Mouse (Mus musculus) right cerebral cortex, adult 2 months (tissue): ENCODE measurements at regions not wholly inside any gene's neighbourhood (a gene's known extent, or its start where the extent isn't known, plus 50 kb on each side); places are given as distances from the start of the nearest gene placed in this dataset.
"Not testable (repeated sequence)": the region's sequence is repeated elsewhere in the genome, so short reads cannot be mapped to it uniquely, and the experiment has no call there.

Experiments
- DNase-seq, 2 experiments: peaks; one replicate each; pipeline ENCODE4 v3.0.0; 2021 to 2022; ENCODE audit warnings: low spot score in 2 of 2

- DNase-seq, result no peak
Measured at GRCm38 (mm10) chr11:9932360-9933265, 740.9 kb downstream of the Abca13 start.

- DNase-seq, result no peak
Measured at GRCm38 (mm10) chr11:9962696-9963202, 771.0 kb downstream of the Abca13 start.

- DNase-seq, result no peak
Measured at GRCm38 (mm10) chr11:9982974-9983373, 791.2 kb downstream of the Abca13 start.

- no peak for DNase-seq
Measured at GRCm38 (mm10) chr11:9994601-9995166, 802.9 kb downstream of the Abca13 start.

- DNase-seq, result no peak
Measured at GRCm38 (mm10) chr11:9995356-9995755, 803.6 kb downstream of the Abca13 start.

DNA sequence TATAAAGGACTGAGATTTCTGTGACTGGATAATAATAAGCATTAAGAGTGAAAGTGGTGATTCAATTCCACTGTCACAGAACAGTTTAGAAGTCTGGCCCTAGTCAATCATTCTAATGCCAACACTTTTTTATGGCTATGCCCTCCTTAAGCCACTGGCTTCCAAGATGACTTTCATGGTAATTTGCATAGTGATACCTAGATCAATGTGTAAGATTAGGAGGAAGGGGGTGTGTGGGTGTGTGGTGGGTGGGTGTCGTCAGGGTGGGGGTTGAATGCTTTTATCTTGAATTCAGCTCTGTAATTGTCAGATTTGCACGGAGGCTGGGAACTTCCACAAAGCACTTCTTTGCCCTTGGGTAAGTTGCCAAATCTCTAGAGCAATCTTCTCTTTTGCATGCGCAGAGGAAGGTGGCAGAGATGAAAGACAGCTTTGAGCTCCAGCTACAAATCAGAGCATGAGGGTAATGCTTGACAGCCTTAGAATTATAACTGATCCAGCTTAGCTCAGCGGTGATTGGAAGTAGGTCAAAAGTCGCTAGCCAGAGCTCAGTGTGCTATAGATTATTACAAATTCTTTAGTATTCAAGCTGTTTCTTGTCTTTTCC, 805.9 kb downstream of the Abca13 start:
- DNase-seq, result no peak

DNA sequence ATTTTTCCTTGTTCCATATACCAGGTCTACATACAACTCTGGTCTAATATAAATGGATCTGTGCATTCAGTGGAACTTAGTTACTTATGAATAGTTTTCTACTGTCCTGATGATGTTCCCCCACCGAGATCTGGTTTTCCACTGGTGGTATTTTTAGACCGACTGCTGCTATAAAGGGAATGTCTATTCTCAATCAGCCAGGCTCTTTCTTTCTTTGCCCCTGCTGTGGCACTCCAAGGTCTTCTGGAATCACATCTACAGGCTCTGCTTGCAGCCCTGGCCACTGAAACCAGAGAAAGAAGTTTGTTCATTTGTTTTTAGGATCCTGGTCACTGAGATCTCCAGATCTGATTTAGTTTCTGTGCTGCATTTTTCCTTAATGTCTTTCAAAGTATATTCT, 810.4 kb downstream of the Abca13 start:
- DNase-seq, result no peak

GRCm38 (mm10) chr11:10006881-10007280, 815.1 kb downstream of the Abca13 start:
- DNase-seq, result no peak

GRCm38 (mm10) chr11:10046593-10046992, 854.9 kb downstream of the Abca13 start:
- DNase-seq, result no peak

DNA sequence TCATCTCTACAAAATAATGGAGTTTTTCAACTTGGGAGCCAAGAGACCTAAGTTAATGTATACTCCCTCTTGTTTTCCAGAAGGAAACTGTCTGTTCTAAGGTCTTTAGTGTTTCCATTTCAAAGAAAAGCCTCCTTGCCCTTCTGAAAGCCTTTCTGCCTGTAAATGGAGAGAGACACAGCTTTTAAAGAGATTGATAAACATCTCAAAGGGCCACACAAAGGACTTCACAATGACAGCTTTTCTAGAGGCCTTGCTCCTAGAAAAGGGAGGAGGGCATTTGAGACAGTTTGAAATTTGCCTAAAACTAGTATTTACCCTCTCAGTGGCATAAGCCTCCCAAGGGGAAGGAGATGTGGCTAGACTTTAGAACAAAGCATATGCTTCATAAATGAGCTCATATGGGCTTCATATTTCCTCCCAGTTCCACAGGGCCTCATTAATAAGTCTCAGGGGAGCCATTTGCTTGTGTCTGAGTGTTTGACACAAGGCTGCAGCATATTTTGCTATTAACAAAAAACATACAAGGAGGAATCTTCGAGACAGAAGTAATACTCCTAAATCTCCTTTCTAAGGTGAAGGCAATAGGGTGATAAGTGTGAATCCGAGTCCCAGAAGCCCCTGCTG, 860.0 kb downstream of the Abca13 start:
- no peak for DNase-seq

- DNase-seq, result no peak
Measured at GRCm38 (mm10) chr11:10071881-10072280, 880.1 kb downstream of the Abca13 start.

GRCm38 (mm10) chr11:10087939-10088338, 896.2 kb downstream of the Abca13 start:
- no peak for DNase-seq

DNA sequence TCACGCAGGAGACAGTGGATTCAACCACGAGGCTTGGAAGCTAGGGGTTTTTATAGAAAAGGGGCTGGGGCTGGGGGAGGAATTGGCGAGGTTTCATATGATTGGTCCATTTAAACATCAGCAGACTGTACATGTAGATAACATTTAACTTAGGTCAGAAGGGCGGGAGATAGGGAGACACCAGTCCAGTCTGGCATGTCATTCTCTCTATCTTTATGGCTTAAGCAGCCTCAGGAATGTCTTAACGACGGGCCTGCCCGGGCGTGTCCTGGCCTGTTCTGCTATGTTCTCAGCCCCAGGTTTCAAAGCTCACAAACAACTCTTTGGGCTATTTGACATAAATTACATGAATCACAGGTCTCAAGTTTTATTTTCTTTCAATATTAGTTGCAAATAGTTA, 910.6 kb downstream of the Abca13 start:
- DNase-seq, result not testable (repeated sequence)

DNA sequence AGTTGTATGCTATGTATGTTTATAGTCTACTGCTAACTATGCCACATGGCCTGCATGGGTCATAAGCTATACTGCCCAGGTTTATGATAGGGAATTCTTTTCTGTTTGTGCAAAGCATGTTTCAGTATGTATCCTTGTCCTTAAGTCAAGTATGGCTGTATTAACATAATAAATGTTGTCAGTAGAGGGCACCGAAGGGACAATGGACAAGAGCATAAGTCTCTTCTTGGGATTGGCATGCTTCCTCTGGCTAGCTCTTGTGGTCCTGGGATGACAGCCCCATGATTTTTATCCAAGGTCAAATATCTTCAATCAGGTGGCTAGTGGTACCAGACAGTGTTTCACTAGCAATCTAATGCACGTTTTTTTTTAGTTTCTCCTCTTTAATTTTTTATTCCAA, 913.3 kb downstream of the Abca13 start:
- no peak for DNase-seq

GRCm38 (mm10) chr11:10142161-10142560, 950.4 kb downstream of the Abca13 start:
- DNase-seq, result no peak

DNA sequence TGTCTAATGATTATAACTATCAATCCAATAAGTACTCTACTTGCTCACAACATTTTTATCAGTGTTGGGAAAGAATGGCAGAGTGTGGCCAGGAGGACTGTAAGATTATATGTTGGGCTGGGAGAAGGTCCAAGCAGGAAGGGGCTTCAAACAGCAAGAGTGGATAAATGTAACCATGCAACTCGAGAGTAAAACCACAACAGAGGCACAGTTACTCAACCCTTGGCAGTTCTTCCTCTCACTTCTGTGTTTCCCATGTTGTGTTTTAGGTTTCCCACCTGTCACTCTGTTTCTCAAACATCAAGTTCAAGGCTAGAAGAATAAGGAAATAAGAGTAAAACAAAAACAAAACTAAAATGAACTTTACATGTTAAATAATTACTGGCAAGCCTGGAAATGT, 957.4 kb downstream of the Abca13 start:
- DNase-seq, result no peak

DNA sequence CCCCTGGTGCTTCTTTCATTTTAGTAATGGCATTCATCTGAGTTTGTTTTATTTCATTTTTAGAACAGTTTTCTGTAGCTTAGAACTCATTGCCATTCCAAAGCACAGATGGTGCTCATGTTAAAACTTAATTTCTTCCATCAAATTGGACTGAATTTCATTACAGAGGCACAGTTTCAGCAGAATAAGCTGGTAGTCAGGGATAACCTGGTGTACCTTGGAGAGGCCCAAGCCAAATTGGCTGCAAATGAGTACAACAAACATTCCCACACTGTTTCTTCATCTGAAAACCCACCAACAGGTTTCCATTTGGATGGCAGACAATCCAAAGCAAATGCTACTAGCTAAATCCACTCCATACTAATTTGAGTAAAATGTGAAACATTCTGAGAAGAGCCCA, 960.2 kb upstream of the Vwc2 start:
- peak; percentile 5 to 20 for DNase-seq

- no peak for DNase-seq
Measured at GRCm38 (mm10) chr11:10193738-10194137, 920.3 kb upstream of the Vwc2 start.

- DNase-seq, result no peak
Measured at GRCm38 (mm10) chr11:10194774-10195173, 919.2 kb upstream of the Vwc2 start.

DNA sequence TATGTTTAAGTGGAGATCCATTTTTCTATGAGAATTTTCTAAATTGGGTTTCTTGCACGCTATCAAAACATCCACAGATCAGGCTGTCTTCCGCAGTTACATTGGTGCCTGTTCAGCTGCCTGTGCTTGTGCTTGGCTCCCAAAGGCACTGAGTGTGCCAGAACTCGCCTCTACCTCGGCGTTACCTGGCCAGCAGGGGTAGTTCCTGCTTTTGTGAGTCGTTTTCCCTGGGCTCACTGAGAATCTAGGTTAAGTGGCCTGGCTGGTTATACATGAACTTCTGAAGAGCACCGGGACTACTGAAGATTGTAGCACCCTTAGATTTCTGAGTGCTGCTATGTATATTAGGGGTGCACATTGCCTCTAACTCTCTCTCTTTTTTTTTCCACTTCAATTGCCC, 913.0 kb upstream of the Vwc2 start:
- DNase-seq, result no peak

- no peak for DNase-seq
Measured at GRCm38 (mm10) chr11:10205257-10205656, 908.8 kb upstream of the Vwc2 start.
